Mouse (Mus musculus): ENCODE measurements around the gene Ciita. TPM values are rescaled to one million over a fixed set of nuclear protein-coding genes. Genes with fewer than 3 reads are reported as not detected.
A peak's percentile ranks its signal among the peaks of the same experiment; 100 is the strongest.

The Ciita gene
- polyA plus RNA-seq, 1 experiment from 2014 or later = 0.36 TPM

DNA sequence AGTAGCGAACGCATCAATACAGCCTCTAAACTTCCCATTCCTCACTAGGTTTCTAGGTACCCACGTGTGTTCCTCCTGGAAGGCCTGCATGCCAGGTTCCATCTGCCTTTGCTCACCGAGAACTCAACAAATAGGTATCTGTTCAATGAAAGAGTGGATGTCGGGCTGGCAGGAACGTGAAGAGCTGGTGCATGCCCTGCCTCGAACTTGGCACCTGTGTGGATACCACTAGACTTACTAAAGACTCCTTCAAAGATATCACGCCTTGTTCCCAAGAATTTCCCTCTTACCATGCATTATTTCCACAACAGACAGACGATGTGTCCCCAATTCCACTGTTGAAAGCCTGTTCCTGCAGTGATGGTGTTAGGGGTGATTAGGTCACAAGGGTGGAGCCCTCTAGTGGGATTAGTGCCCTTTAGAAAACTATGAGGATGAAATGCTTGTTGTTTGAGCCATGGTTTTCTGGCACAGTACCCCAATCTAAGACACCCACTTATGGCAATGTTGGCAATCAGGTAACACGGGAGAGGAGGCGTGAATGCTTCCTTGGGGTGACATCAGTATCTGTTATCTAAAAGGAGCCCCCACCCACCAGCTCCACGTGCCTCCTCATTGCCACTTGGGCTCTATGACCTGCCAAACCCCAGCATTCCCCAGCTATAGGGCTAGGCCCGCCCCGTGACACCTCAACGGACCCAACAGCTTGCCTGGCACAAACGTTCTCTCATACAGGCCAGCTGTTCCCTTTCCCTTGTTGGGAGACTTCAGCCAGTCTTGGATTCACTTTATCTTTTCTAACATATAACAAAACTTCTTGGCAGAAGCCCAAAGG lies 61.1 kb downstream of the Ciita start:
- Histone ChIP-seq H3K4me1 (peaks cover 36% of the 10 kb centered on the region), H3K9ac (peak overlapping the region; percentile 89; the same call in 1 of the 2 replicates)
- WGBS = 79% methylated on average over 16 of the region's 16 CpGs

GRCm38 (mm10) chr16:10541598-10541930 lies 61.7 kb downstream of the Ciita start:
- no peak for ATAC-seq (ENCODE audit: insufficient number of reproducible peaks, insufficient read depth, low FRiP score, low TSS enrichment)
- Histone ChIP-seq H3K4me2 (replicated peaks) (peak overlapping the region; percentile 81), H3K9me3 (no peaks in the 10 kb centered on the region), H3K9ac (peak overlapping the region; percentile 89), H3K27me3 (no peaks in the 10 kb centered on the region), H3K4me3 (peak overlapping the region; percentile 79), H3K4me1 (peaks cover 42% of the 10 kb centered on the region), H3K27ac (0 out of 2 replicates have a peak overlapping the region, but pooled peaks have one; percentile 41), H3K36me3 (no peaks in the 10 kb centered on the region)
- 38% methylated on average over 7 of the region's 7 CpGs for WGBS

More for the DNA sequence above, 61.1 kb downstream of the Ciita start:
- Histone ChIP-seq H3K27ac (no peak overlapping the region), H3K36me3 (0 out of 2 replicates have a peak, but pooled peaks cover 4% of the 10 kb centered on the region), H3K27me3 (no peaks in the 10 kb centered on the region), H3K9me3 (no peaks in the 10 kb centered on the region), H3K4me2 (replicated peaks) (peak overlapping the region; percentile 81), H3K4me3 (peak overlapping the region; percentile 79)
- no peak for ATAC-seq (ENCODE audit: insufficient number of reproducible peaks, insufficient read depth, low FRiP score, low TSS enrichment)

DNA sequence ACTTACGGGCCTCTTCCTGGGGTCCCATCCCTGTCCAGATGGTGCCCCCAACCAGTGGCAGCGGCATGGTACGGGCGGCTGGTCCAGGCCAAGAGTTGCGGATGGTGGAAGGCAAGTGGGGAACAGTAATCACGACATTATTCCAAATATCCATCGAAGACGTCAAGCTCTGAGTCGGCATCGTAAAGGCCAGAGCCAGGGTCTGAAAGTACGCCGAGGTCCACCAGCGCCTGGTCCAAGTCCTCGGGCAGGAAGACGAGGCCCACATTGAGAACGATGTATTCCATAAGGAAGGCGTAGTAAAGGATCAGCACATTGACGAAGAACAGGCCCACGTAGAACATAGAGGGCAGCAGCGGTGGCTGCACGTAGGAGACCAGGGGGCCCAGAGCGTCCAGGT lies 62.4 kb downstream of the Ciita start:
- Histone ChIP-seq H3K4me3 (peak overlapping the region; percentile 79), H3K9me3 (no peaks in the 10 kb centered on the region), H3K27ac (peak overlapping the region; percentile 86), H3K4me2 (replicated peaks) (peak overlapping the region; percentile 81), H3K36me3 (no peaks in the 10 kb centered on the region), H3K27me3 (no peaks in the 10 kb centered on the region), H3K4me1 (peaks cover 43% of the 10 kb centered on the region), H3K9ac (peak overlapping the region; percentile 89)
- peak; percentile 8; the same call in 1 of the 2 replicates for ATAC-seq (ENCODE audit: insufficient number of reproducible peaks, insufficient read depth, low FRiP score, low TSS enrichment)
- 4% methylated on average over 22 of the region's 22 CpGs for WGBS

DNA sequence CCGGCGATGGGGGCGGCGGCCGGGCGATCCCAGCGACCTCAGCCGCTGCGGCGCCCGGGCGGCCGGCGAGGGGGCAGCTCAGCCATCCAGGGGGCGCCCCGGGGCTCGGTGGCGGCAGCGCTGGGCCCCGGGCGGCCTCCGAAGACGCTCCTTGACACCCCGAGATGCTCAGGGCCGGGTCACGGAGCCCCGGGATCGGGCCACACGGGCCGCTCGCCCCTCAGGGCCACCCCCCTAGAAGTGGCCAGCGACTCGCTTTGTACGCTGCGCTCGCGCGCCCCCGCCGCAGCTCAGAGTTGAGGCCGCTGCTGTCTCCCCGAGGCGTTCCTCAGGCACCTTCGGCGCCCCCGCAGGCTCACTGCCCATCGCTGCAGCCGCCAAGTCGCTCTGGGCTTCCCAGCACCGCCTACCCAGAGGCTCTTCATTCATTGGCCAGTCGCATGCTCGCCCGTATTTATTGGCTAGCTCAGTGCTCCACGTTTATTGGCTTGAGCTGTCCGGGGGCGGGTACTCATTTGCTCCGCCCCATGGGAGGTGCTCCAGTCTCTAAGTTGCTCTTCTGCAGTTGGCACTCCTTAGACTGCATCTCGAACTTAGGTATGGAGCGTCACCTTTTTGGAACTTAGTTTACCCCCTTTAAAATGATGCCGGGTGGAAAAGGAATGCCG lies 63.0 kb downstream of the Ciita start, which contains the start of gene Dexi:
Gene Dexi (minus strand): TSS at position 357 of the 668 bp plus-strand sequence.
- H3K27ac ChIP-seq = peak within 1 kb of the TSS; percentile 86
- no peaks in the 10 kb centered on the region for H3K36me3 ChIP-seq
- H3K4me2 ChIP-seq (replicated peaks) = peak within 1 kb of the TSS; percentile 81
- peak within 1 kb of the TSS; percentile 89 for H3K9ac ChIP-seq
- peak; percentile 93 for ATAC-seq (ENCODE audit: insufficient number of reproducible peaks, insufficient read depth, low FRiP score, low TSS enrichment)
- peak within 1 kb of the TSS; percentile 79 for H3K4me3 ChIP-seq
- peaks cover 43% of the 10 kb centered on the region for H3K4me1 ChIP-seq
- no peaks in the 10 kb centered on the region for H3K9me3 ChIP-seq
- H3K27me3 ChIP-seq = no peaks in the 10 kb centered on the region
- WGBS = under 1% methylated on average over 59 of the region's 61 CpGs

DNA sequence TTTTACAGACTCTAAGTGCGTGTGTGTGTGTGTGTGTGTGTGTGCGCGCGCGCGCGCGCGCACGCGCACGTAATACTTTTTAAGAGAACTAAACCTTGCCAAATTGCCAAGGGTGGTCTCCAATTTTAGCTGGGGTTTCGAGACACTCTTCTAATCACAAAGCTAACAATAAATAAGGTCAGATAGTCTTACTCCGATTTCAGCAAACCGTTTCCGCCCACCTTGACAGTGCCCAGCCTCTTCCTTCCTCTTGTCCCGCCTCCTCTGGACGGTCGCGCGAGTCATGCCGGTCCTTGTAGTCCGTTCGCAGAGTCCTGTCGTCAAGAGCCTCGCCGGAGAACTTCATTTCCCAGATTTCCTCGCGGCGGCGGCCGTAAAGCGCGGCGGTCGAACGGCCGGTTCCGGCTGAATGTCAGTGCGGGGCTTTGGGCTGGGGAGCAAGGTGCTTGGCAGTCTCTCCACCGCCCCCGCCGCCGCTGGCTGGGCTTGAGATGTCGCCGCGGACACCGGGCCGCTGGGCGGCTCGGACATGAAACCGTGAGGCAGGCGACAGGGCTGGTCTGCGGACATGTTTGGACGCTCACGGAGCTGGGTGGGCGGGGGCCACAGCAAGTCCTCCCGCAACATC lies 65.2 kb downstream of the Ciita start, which contains the start of gene Clec16a:
Gene Clec16a (plus strand): TSS at position 345 of the 628 bp plus-strand sequence.
- H3K9ac ChIP-seq = peak within 1 kb of the TSS; percentile 82
- peak within 1 kb of the TSS; percentile 77 for H3K4me2 ChIP-seq (replicated peaks)
- H3K27ac ChIP-seq = peak within 1 kb of the TSS; percentile 76; the same call in 1 of the 2 replicates
- under 1% methylated on average over 58 of the region's 58 CpGs for WGBS
- no peaks in the 10 kb centered on the region for H3K9me3 ChIP-seq
- peak; percentile 82 for ATAC-seq (ENCODE audit: insufficient number of reproducible peaks, insufficient read depth, low FRiP score, low TSS enrichment)
- no peaks in the 10 kb centered on the region for H3K36me3 ChIP-seq
- H3K4me1 ChIP-seq = peaks cover 30% of the 10 kb centered on the region
- H3K27me3 ChIP-seq = no peaks in the 10 kb centered on the region
- peak within 1 kb of the TSS; percentile 91 for H3K4me3 ChIP-seq

DNA sequence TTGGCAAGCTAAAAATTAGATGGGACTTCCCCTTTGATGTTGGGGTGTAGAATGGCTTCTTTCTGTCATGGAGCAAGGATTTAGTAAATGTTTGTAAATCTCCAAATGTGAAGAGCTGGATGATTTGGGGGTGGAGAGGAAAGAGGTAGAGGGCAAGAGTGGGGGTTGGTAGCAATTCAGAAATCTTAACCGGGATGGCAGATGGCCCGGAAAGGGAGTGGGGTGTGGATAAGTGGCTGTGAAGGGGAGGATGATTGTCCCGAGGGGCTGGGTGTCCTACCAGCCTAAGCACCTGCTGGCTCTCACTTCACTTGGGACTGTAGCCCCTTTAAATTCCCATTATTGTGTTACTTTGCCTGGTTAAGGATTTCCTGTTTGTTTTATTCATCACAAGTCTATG lies 67.0 kb downstream of the Ciita start:
- Histone ChIP-seq H3K4me2 (replicated peaks) (no peak overlapping the region), H3K27ac (no peak overlapping the region), H3K9ac (no peak overlapping the region), H3K36me3 (no peaks in the 10 kb centered on the region), H3K9me3 (no peaks in the 10 kb centered on the region), H3K4me1 (peaks cover 12% of the 10 kb centered on the region), H3K4me3 (no peak overlapping the region), H3K27me3 (no peaks in the 10 kb centered on the region)
- ATAC-seq (ENCODE audit: insufficient number of reproducible peaks, insufficient read depth, low FRiP score, low TSS enrichment) = no peak
- WGBS = 71% methylated on average over 3 of the region's 3 CpGs

DNA sequence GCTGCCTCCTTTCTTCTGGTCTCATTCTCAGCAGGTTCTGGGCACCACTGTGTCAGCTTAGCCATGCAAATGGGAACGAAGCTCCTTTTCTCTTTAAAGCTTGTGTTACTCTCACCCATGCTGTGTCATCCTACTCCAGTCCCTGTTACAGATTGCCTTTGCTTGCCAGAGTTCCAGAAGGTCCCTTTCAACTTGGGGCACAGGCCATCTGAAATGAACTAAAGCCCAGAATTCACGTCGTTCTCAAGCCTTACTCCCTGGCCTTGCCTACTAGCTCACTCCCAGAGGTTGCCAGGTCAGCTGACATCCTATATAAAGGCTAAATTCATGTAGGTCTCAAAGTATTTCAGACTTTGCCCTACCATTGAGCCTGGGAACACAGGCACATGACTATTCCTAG lies 69.1 kb downstream of the Ciita start:
- 63% methylated on average over 3 of the region's 3 CpGs for WGBS
- Histone ChIP-seq H3K36me3 (no peaks in the 10 kb centered on the region), H3K4me3 (no peak overlapping the region), H3K4me2 (replicated peaks) (no peak overlapping the region), H3K27ac (no peak overlapping the region), H3K27me3 (no peaks in the 10 kb centered on the region), H3K9ac (no peak overlapping the region), H3K4me1 (peaks cover 9% of the 10 kb centered on the region), H3K9me3 (no peaks in the 10 kb centered on the region)
- ATAC-seq (ENCODE audit: insufficient number of reproducible peaks, insufficient read depth, low FRiP score, low TSS enrichment) = no peak

DNA sequence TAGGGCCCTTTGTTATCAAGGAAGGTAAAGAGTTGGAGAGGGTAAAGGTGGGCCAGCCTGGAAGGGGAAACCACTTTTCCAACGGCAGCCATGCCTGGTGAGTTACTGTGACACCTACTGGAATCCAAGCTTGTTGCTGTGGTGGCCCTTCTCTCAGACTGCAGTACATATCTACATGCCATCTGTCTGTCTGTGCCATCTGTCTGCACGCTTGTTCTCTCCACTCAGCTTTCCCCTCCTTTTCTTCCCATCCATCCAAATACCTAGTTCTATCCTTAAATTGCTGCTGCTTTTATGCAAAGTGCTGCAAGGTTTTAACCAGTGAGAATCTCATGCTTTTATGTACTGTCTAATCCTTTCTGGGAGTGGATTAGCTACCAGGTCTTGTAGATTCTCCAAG lies 69.7 kb downstream of the Ciita start:
- no peaks in the 10 kb centered on the region for H3K27me3 ChIP-seq
- ATAC-seq (ENCODE audit: insufficient number of reproducible peaks, insufficient read depth, low FRiP score, low TSS enrichment) = no peak
- peaks cover 9% of the 10 kb centered on the region for H3K4me1 ChIP-seq
- H3K36me3 ChIP-seq = no peaks in the 10 kb centered on the region
- WGBS = 80% methylated on average over 2 of the region's 2 CpGs
- no peak overlapping the region for H3K9ac ChIP-seq
- H3K9me3 ChIP-seq = no peaks in the 10 kb centered on the region
- H3K4me3 ChIP-seq = no peak overlapping the region
- no peak overlapping the region for H3K27ac ChIP-seq
- no peak overlapping the region for H3K4me2 ChIP-seq (replicated peaks)

DNA sequence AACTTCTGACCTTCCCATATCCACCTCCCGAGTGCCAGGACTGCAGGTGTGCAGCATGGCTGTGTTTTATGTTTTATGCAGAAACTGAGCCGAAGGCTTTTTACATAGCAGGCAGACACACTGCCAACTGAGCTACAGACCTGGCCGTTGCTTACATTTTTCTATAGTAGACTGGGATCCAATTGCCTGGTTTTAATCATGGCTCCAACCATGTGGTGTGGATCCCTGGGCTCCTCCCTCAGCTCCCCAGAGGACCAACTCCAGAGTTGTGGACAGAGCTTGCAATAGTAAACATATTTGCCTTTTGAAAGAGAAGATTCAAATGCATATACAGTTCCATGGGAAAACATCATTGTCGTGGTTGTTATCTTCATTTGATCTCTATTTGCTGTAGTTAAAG lies 71.7 kb downstream of the Ciita start:
- no peaks in the 10 kb centered on the region for H3K9me3 ChIP-seq
- no peak for ATAC-seq (ENCODE audit: insufficient number of reproducible peaks, insufficient read depth, low FRiP score, low TSS enrichment)
- H3K9ac ChIP-seq = no peak overlapping the region
- no peaks in the 10 kb centered on the region for H3K36me3 ChIP-seq
- H3K27ac ChIP-seq = no peak overlapping the region
- H3K27me3 ChIP-seq = no peaks in the 10 kb centered on the region
- H3K4me1 ChIP-seq = peaks cover under 1% of the 10 kb centered on the region
- no peak overlapping the region for H3K4me3 ChIP-seq
- 68% methylated on average over 4 of the region's 4 CpGs for WGBS
- no peak overlapping the region for H3K4me2 ChIP-seq (replicated peaks)

GRCm38 (mm10) chr16:10553858-10554257 lies 74.0 kb downstream of the Ciita start:
- 83% methylated on average over 2 of the region's 2 CpGs for WGBS
- no peak overlapping the region for H3K27ac ChIP-seq
- no peak overlapping the region for H3K4me2 ChIP-seq (replicated peaks)
- no peaks in the 10 kb centered on the region for H3K9me3 ChIP-seq
- H3K4me3 ChIP-seq = no peak overlapping the region
- no peak for ATAC-seq (ENCODE audit: insufficient number of reproducible peaks, insufficient read depth, low FRiP score, low TSS enrichment)
- no peak overlapping the region for H3K9ac ChIP-seq
- no peaks in the 10 kb centered on the region for H3K36me3 ChIP-seq
- H3K27me3 ChIP-seq = no peaks in the 10 kb centered on the region
- no peaks in the 10 kb centered on the region; the same call in 1 of the 2 replicates for H3K4me1 ChIP-seq

- Histone ChIP-seq H3K9me3 (no peaks in the 10 kb centered on the region), H3K4me1 (no peaks in the 10 kb centered on the region), H3K27ac (no peak overlapping the region), H3K27me3 (no peaks in the 10 kb centered on the region), H3K36me3 (peaks cover 13% of the 10 kb centered on the region), H3K4me2 (replicated peaks) (no peak overlapping the region), H3K4me3 (no peak overlapping the region), H3K9ac (no peak overlapping the region)
- no peak for ATAC-seq (ENCODE audit: insufficient number of reproducible peaks, insufficient read depth, low FRiP score, low TSS enrichment)
- WGBS = 89% methylated on average over 8 of the region's 8 CpGs
These were observed 80.1 kb downstream of the Ciita start for GRCm38 (mm10) chr16:10559991-10560390.
